Mouse (Mus musculus): ENCODE results near the gene Cd244a.

- no peak for TF ChIP-seq POLR2A (IDR thresholded peaks at IDR 0.05; ENCODE audit: borderline replicate concordance, extremely low read depth, insufficient read depth, insufficient read length, poor library complexity, severe bottlenecking)
- TF ChIP-seq CTCF (IDR thresholded peaks at IDR 0.05; ENCODE audit: borderline replicate concordance, extremely low read depth, insufficient read depth, insufficient read length), result no peak
Observed at GRCm38 (mm10) chr1:171627801-171628200, 68.8 kb downstream of the Cd244a start.

Data from brain, embryonic 14.5 days (tissue).